Mouse (Mus musculus) hindbrain, embryonic 15.5 days (tissue): ENCODE data around the gene Vamp8. TPM values are rescaled to one million over a fixed set of nuclear protein-coding genes. Genes with fewer than 3 reads are reported as not detected.
A peak's percentile ranks its signal among the peaks of the same experiment; 100 is the strongest.

Source experiments
- ATAC-seq: fragments of 200-750 bp; cut with Nextera tagmentation; 2 replicates; pipeline ENCODE4 v1.8.0; 2017; ENCODE audit warnings: low read depth, moderate number of reproducible peaks, moderate TSS enrichment; ENCODE audit not compliant: low FRiP score
- H3K27ac ChIP-seq: fragments of 300-500 bp; sonication (generic); replicated peaks from 2 replicates; pipeline ENCODE4 v1.5.1; 2015; ENCODE audit warnings: mild to moderate bottlenecking, inconsistent platforms
- H3K27me3 ChIP-seq: fragments of 300-500 bp; sonication (generic); 2 replicates; pipeline ENCODE4 v1.6.1; 2015; ENCODE audit warnings: control low read depth, inconsistent platforms
- H3K36me3 ChIP-seq: fragments of 300-500 bp; sonication (generic); 2 replicates; pipeline ENCODE4 v1.6.1; 2015; ENCODE audit warnings: control low read depth, inconsistent platforms
- H3K4me1 ChIP-seq: fragments of 300-500 bp; sonication (generic); replicated peaks from 2 replicates; pipeline ENCODE4 v1.6.1; 2015; ENCODE audit warnings: control low read depth, inconsistent platforms
- H3K4me2 ChIP-seq: fragments of 300-500 bp; sonication (generic); 2 replicates; pipeline ENCODE4 v1.6.1; 2015; ENCODE audit warnings: moderate library complexity, mild to moderate bottlenecking, inconsistent platforms
- H3K4me3 ChIP-seq: fragments of 300-500 bp; sonication (generic); 2 replicates; pipeline ENCODE4 v1.5.1; 2015; ENCODE audit warnings: mild to moderate bottlenecking, inconsistent platforms
- H3K9ac ChIP-seq: fragments of 300-500 bp; sonication (generic); 2 replicates; pipeline ENCODE4 v1.6.1; 2015; ENCODE audit warnings: inconsistent platforms
- H3K9me3 ChIP-seq: fragments of 300-500 bp; sonication (generic); 2 replicates; pipeline ENCODE4 v1.6.1; 2016; ENCODE audit warnings: control low read depth, inconsistent platforms
- WGBS: fragments of 180-500 bp; shearing (Covaris S2); methylation state at CpG from one replicate; pipeline ENCODE4 v1.1.7; 2015; 5-methylcytosine and 5-hydroxymethylcytosine counted together
- polyA plus RNA-seq: library from polyadenylated mRNA; unstranded; fragments of >200 nt; fragmentation: Nextera tagmentation; extraction: Ambion mirVana; gene quantifications from 2 replicates; pipeline ENCODE4 v1.2.1, GENCODE M21; 2015

Vamp8 gene
- polyA plus RNA-seq, 1 experiment from 2014 or later = 24.4 TPM

DNA sequence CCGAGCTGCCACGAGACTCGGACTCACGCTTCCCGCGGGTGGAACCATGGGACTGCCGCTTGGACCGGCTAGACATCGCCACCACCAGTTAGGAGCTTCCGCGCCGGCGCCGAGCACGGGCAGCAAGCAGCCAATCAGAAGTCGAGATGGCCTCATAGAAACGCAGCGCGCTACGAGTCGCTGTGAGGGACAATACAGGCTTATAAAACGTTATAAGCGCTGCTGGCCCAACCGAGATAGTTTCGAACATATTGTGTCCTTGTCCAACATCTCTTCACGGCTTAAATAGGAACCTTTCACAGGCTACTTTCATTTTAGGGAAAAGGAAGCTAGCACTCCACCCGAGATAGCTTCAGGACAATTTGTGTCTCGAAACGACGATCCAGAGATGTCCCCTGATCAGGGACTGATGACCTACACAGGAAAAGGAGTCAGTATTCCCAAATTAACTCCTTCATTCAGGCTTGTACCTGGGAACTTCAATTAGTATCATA is 45.4 kb downstream of the Vamp8 start, which contains the start of gene Usp39:
Usp39 (minus strand) TSS at position 111 of the 494 bp plus-strand sequence.
- ATAC-seq = peak; percentile 79
- peak within 1 kb of the TSS; percentile 89 for H3K4me3 ChIP-seq
- H3K4me2 ChIP-seq = peak within 1 kb of the TSS; percentile 94
- peak within 1 kb of the TSS; percentile 92 for H3K9ac ChIP-seq
- H3K9me3 ChIP-seq = no peaks in the 10 kb centered on the region
- H3K27ac ChIP-seq = peak within 1 kb of the TSS; percentile 76
- no peaks in the 10 kb centered on the region for H3K27me3 ChIP-seq
- peaks cover 43% of the 10 kb centered on the region for H3K4me1 ChIP-seq
- WGBS = under 1% methylated on average over 30 of the region's 30 CpGs
- H3K36me3 ChIP-seq = peaks cover 14% of the 10 kb centered on the region

DNA sequence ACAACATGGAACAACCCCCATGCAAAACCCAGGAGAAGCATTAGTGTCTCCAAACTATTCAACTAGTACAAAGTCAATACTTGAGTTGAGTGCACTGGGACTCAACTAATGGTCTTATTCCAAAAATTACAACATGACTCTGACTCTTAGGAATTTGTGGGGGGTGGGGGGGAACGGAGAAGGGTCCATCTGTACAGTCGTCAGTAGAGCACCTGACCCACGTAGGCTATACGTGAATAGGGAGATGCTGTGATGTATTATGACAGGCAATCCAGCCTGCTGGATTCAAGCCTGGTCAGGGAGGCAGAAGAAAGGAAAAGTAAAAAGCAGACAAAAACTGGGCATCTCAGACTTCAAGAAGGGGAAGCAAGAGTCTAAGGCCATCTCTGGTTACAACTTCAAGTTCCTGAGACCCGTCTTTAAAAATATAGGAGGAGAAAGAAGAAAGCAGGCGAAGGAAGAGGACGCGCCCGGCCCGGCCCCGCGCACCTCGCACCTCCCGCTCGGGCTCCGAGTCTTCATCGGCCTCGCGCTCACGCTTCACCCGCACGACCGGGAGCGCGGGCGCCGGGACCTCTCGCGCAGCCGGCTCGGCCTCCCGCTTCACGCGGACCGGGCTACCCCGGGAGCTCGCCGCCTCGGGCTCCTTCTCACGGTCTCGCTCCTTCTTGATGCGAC is 46.0 kb downstream of the Vamp8 start:
- Histone ChIP-seq H3K27ac (peak overlapping the region; percentile 76), H3K4me3 (peak overlapping the region; percentile 89), H3K9me3 (no peaks in the 10 kb centered on the region), H3K9ac (peak overlapping the region; percentile 92), H3K4me2 (peak overlapping the region; percentile 94), H3K27me3 (no peaks in the 10 kb centered on the region), H3K4me1 (peaks cover 43% of the 10 kb centered on the region), H3K36me3 (peaks cover 9% of the 10 kb centered on the region)
- WGBS = under 1% methylated on average over 42 of the region's 42 CpGs
- ATAC-seq = peak; percentile 49

DNA sequence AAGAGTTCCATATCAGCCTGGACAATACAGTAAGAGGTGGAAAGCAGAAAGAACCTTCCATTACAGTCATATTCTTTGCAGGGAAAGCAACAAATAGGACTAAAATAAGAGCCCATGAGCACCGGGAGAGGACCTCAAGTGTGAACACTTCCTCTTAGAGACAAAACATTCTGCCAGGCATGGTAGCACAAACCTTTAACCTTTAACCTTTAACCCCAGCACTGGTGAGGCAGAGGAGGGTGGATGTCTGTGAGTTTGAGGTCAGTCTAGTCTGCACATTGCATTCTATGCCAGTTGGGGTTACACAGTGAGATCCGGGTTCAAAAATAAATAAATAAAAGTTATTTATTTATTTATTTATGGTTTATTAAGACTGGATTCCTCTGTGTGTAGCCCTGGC is 50.0 kb downstream of the Vamp8 start:
- Histone ChIP-seq H3K27ac (no peak overlapping the region), H3K4me3 (no peak overlapping the region), H3K9me3 (no peaks in the 10 kb centered on the region), H3K36me3 (peaks cover 40% of the 10 kb centered on the region), H3K9ac (no peak overlapping the region), H3K27me3 (no peaks in the 10 kb centered on the region), H3K4me1 (peaks cover 17% of the 10 kb centered on the region), H3K4me2 (no peak overlapping the region)
- WGBS = 64% methylated on average over 2 of the region's 2 CpGs
- no peak for ATAC-seq

Other genes starting within 250 kb of the Vamp8 start
- gene Atoh8, start 155.1 kb downstream of the Vamp8 start, polyA plus RNA-seq = 3.7 and 4.2 TPM in 2 replicates
- gene Sftpb, start 86.1 kb downstream of the Vamp8 start, polyA plus RNA-seq = 0.26 and 0.79 TPM in 2 replicates
- 40.5 and 42.5 TPM in 2 replicates for gene Usp39, start 45.5 kb downstream of the Vamp8 start, polyA plus RNA-seq
- 18.3 and 18.8 TPM in 2 replicates for gene 0610030E20Rik, start 43.4 kb downstream of the Vamp8 start, polyA plus RNA-seq
- 20.9 and 21.2 TPM in 2 replicates for gene Tmem150a, start 35.3 kb downstream of the Vamp8 start, polyA plus RNA-seq
- 128 and 135 TPM in 2 replicates for gene Rnf181, start 23.7 kb downstream of the Vamp8 start, polyA plus RNA-seq
- gene Vamp5, start 10.2 kb downstream of the Vamp8 start, polyA plus RNA-seq = 16.2 and 17.8 TPM in 2 replicates
- 17.0 and 20.7 TPM in 2 replicates for gene Ggcx, start 23.6 kb upstream of the Vamp8 start, polyA plus RNA-seq
- gene Mat2a, start 48.9 kb upstream of the Vamp8 start, polyA plus RNA-seq = 320 and 326 TPM in 2 replicates
- gene Sh2d6, start 131.0 kb upstream of the Vamp8 start, polyA plus RNA-seq = 0.26 and 0.63 TPM in 2 replicates
- gene Capg, start 153.7 kb upstream of the Vamp8 start, polyA plus RNA-seq = 8.0 and 9.3 TPM in 2 replicates
- gene Elmod3, start 207.7 kb upstream of the Vamp8 start, polyA plus RNA-seq = 15.9 and 17.1 TPM in 2 replicates
- 5.9 and 7.0 TPM in 2 replicates for gene Retsat, start 207.8 kb upstream of the Vamp8 start, polyA plus RNA-seq
- gene Tgoln1, start 226.3 kb upstream of the Vamp8 start, polyA plus RNA-seq = 34.6 and 35.9 TPM in 2 replicates